Mouse (Mus musculus) CH12.LX (cell line): ENCODE data around the gene Nacc2. TPM values are rescaled to one million over a fixed set of nuclear protein-coding genes. Genes with fewer than 3 reads are reported as not detected.

Source experiments
- DNase-seq: peaks from one replicate; pipeline ENCODE4 v3.0.0-alpha.2; 2013; ENCODE audit errors: extremely low read depth
- H3K27ac ChIP-seq: 2 replicates; pipeline ENCODE4 v1.5.1; 2012; ENCODE audit warnings: low read depth, mild to moderate bottlenecking, control low read depth, moderate library complexity; ENCODE audit not compliant: insufficient read depth
- H3K27me3 ChIP-seq: replicated peaks from 2 replicates; pipeline ENCODE3; 2012; ENCODE audit warnings: inconsistent platforms
- H3K36me3 ChIP-seq, 2 experiments: replicated peaks in 1 of 2; 2 replicates each; pipeline versions ENCODE3 to v1.6.1; 2012; ENCODE audit warnings: inconsistent platforms in 1 of 2, low read length in 1 of 2, mild to moderate bottlenecking in 1 of 2, mixed read lengths in 1 of 2, moderate library complexity in 1 of 2; ENCODE audit not compliant: control insufficient read depth in 1 of 2, insufficient read depth in 1 of 2
- H3K4me1 ChIP-seq, 2 experiments: 2 replicates each; pipeline ENCODE4 v1.6.1; 2012; ENCODE audit warnings: inconsistent platforms in 1 of 2, moderate library complexity in 1 of 2; ENCODE audit not compliant: insufficient read depth in 2 of 2, control insufficient read depth in 1 of 2
- H3K4me2 ChIP-seq: 2 replicates; pipeline ENCODE4 v1.6.1; 2012; ENCODE audit warnings: low read depth, mild to moderate bottlenecking, control low read depth; ENCODE audit not compliant: poor library complexity, insufficient read depth, severe bottlenecking
- H3K4me3 ChIP-seq, 3 experiments: fragments of 150-350 bp in 1 of 3; sonication (generic) in 1 of 3; replicated peaks in 1 of 3; 2 replicates each; pipeline versions ENCODE3 to v1.5.1; 2011 to 2012; ENCODE audit warnings: low read depth in 2 of 3, low read length in 2 of 3, mild to moderate bottlenecking in 2 of 3, moderate library complexity in 2 of 3, control low read depth in 1 of 3, improper control_type of control experiment in 1 of 3, inconsistent platforms in 1 of 3, mixed read lengths in 1 of 3; ENCODE audit not compliant: poor library complexity in 1 of 3
- H3K79me2 ChIP-seq: replicated peaks from 2 replicates; pipeline ENCODE4 v1.6.1; 2012; ENCODE audit warnings: mild to moderate bottlenecking, moderate library complexity; ENCODE audit not compliant: control insufficient read depth, poor library complexity, insufficient read depth, severe bottlenecking; ENCODE audit errors: extremely low read depth
- H3K9ac ChIP-seq: 2 replicates; pipeline ENCODE4 v1.6.1; 2012; ENCODE audit warnings: low read depth, mild to moderate bottlenecking, control low read depth, moderate library complexity; ENCODE audit not compliant: insufficient read depth
- H3K9me3 ChIP-seq: replicated peaks from 2 replicates; pipeline ENCODE3; 2012; ENCODE audit warnings: low read length, inconsistent platforms, mixed read lengths
- BHLHE40 ChIP-seq: IDR thresholded peaks from 2 replicates; pipeline ENCODE4 v1.6.1; 2011; ENCODE audit warnings: mild to moderate bottlenecking, low read depth, low read length, improper control_type of control experiment
- CHD1 ChIP-seq: IDR thresholded peaks from 2 replicates; pipeline ENCODE4 v1.6.1; 2012; ENCODE audit warnings: low read depth, low read length, improper control_type of control experiment, inconsistent platforms
- CHD2 ChIP-seq: IDR thresholded peaks from 2 replicates; pipeline ENCODE4 v1.6.1; 2011; ENCODE audit warnings: low read length, improper control_type of control experiment
- CTCF ChIP-seq, 2 experiments: IDR thresholded peaks in 1 of 2; conservative IDR thresholded peaks in 1 of 2; 2 replicates each; pipeline ENCODE4 v1.5.1; 2011 to 2012; ENCODE audit warnings: low read depth in 2 of 2, low read length in 2 of 2, improper control_type of control experiment in 1 of 2, inconsistent platforms in 1 of 2, mild to moderate bottlenecking in 1 of 2, moderate library complexity in 1 of 2
- E2F4 ChIP-seq: IDR thresholded peaks from 2 replicates; pipeline ENCODE4 v1.6.1; 2011; ENCODE audit warnings: low read depth, low read length, improper control_type of control experiment; ENCODE audit not compliant: insufficient replicate concordance
- ELF1 ChIP-seq: IDR thresholded peaks from 2 replicates; pipeline ENCODE4 v1.6.1; 2014; ENCODE audit warnings: low read depth, mild to moderate bottlenecking, inconsistent platforms, low read length, improper control_type of control experiment
- GABPA ChIP-seq: IDR thresholded peaks from 2 replicates; pipeline ENCODE4 v1.6.1; 2012; ENCODE audit warnings: low read depth, low read length, improper control_type of control experiment, inconsistent platforms; ENCODE audit not compliant: insufficient replicate concordance
- HCFC1 ChIP-seq: IDR thresholded peaks from 2 replicates; pipeline ENCODE4 v1.6.1; 2012; ENCODE audit warnings: low read depth, mild to moderate bottlenecking, inconsistent platforms, low read length, improper control_type of control experiment
- JUN ChIP-seq: IDR thresholded peaks from 2 replicates; pipeline ENCODE4 v1.6.1; 2011; ENCODE audit warnings: low read depth, mild to moderate bottlenecking, low read length, improper control_type of control experiment, moderate library complexity; ENCODE audit not compliant: insufficient read depth
- JUND ChIP-seq: conservative IDR thresholded peaks from 2 replicates; pipeline ENCODE4 v1.6.1; 2011; ENCODE audit warnings: low read depth, low read length, improper control_type of control experiment
- KAT2A ChIP-seq: IDR thresholded peaks from 2 replicates; pipeline ENCODE4 v1.6.1; 2012; ENCODE audit warnings: low read length, improper control_type of control experiment, inconsistent platforms; ENCODE audit not compliant: insufficient replicate concordance
- MAX ChIP-seq: IDR thresholded peaks from 2 replicates; pipeline ENCODE4 v1.6.1; 2011; ENCODE audit warnings: low read length, improper control_type of control experiment
- MXI1 ChIP-seq: IDR thresholded peaks from 2 replicates; pipeline ENCODE4 v1.6.1; 2011; ENCODE audit warnings: mild to moderate bottlenecking, low read depth, low read length, improper control_type of control experiment
- NELFE ChIP-seq: IDR thresholded peaks from 2 replicates; pipeline ENCODE4 v1.6.1; 2011; ENCODE audit warnings: low read depth, low read length, improper control_type of control experiment
- NRF1 ChIP-seq: IDR thresholded peaks from 2 replicates; pipeline ENCODE4 v1.6.1; 2014; ENCODE audit warnings: low read depth, mild to moderate bottlenecking, inconsistent platforms, low read length, improper control_type of control experiment, moderate library complexity
- PAX5 ChIP-seq: IDR thresholded peaks from 2 replicates; pipeline ENCODE4 v1.6.1; 2012; ENCODE audit warnings: low read length, inconsistent platforms, mixed read lengths
- RAD21 ChIP-seq: IDR thresholded peaks from 2 replicates; pipeline ENCODE4 v1.6.1; 2011; ENCODE audit warnings: low read depth, mild to moderate bottlenecking, low read length, improper control_type of control experiment, moderate library complexity
- SIN3A ChIP-seq: IDR thresholded peaks from 2 replicates; pipeline ENCODE4 v1.6.1; 2012; ENCODE audit warnings: low read length, improper control_type of control experiment, inconsistent platforms
- SMC3 ChIP-seq: IDR thresholded peaks from 2 replicates; pipeline ENCODE4 v1.6.1; 2011; ENCODE audit warnings: low read depth, low read length, improper control_type of control experiment
- TBP ChIP-seq: conservative IDR thresholded peaks from 2 replicates; pipeline ENCODE4 v1.6.1; 2011; ENCODE audit warnings: low read depth, low read length, improper control_type of control experiment
- TCF12 ChIP-seq: IDR thresholded peaks from 2 replicates; pipeline ENCODE4 v1.6.1; 2014; ENCODE audit warnings: low read depth, mild to moderate bottlenecking, inconsistent platforms, low read length, improper control_type of control experiment
- UBTF ChIP-seq: IDR thresholded peaks from 2 replicates; pipeline ENCODE4 v1.6.1; 2012; ENCODE audit warnings: low read depth, mild to moderate bottlenecking, inconsistent platforms, low read length, improper control_type of control experiment, moderate library complexity
- USF2 ChIP-seq: conservative IDR thresholded peaks from 2 replicates; pipeline ENCODE4 v1.6.1; 2011; ENCODE audit warnings: low read depth, low read length, improper control_type of control experiment
- ZC3H11A ChIP-seq: IDR thresholded peaks from 2 replicates; pipeline ENCODE4 v1.6.1; 2012; ENCODE audit warnings: low read depth, mild to moderate bottlenecking, inconsistent platforms, low read length, improper control_type of control experiment
- ZKSCAN1 ChIP-seq: IDR thresholded peaks from 2 replicates; pipeline ENCODE4 v1.6.1; 2012; ENCODE audit warnings: low read depth, inconsistent platforms, low read length, improper control_type of control experiment, borderline replicate concordance
- ZMIZ1 ChIP-seq: IDR thresholded peaks from 2 replicates; pipeline ENCODE4 v1.6.1; 2012; ENCODE audit warnings: low read depth, mild to moderate bottlenecking, inconsistent platforms, low read length, improper control_type of control experiment
- ZNF384 ChIP-seq: IDR thresholded peaks from 2 replicates; pipeline ENCODE4 v1.6.1; 2012; ENCODE audit warnings: low read depth, low read length, improper control_type of control experiment, inconsistent platforms
- dilution Hi-C: fragments of 300-500 bp; cut with MboI; formaldehyde crosslinking; loops from 2 replicates; pipeline ENCODE4 v1.14.3; 2020; ENCODE audit warnings: low sequenced_read_pairs; ENCODE audit not compliant: extremely low pct_unique_long_range_greater_than_20kb, extremely low pct_ligation_motif_present
- in situ Hi-C: fragments of 300-500 bp; cut with MboI; formaldehyde crosslinking; loops from 3 replicates; pipeline ENCODE4 v1.14.3; 2019; ENCODE audit warnings: low sequenced_read_pairs, low pct_ligation_motif_present, low pct_unique_long_range_greater_than_20kb, mixed read lengths
- polyA plus RNA-seq: library from polyadenylated mRNA; unstranded; fragments of >175 nt; gene quantifications from 2 replicates; pipeline ENCODE4 v1.2.1, GENCODE M21; 2012; ENCODE audit warnings: low read depth; ENCODE audit not compliant: insufficient read length
- total RNA-seq, 2 experiments: library from RNA; depleted of rRNA; stranded (reverse); fragments of 300-350 nt in 1 of 2; fragments of >200 nt in 1 of 2; gene quantifications; 2 replicates each; pipeline ENCODE4 v1.2.3; 2012 to 2014

Nacc2 gene
- total and polyA plus RNA-seq, 3 experiments = 0.59 to 2.3 (median 1.1) TPM

GRCm38 (mm10) chr2:26013674-26014073, 109.3 kb downstream of the Nacc2 start:
- in situ Hi-C loops (no loop called here), dilution Hi-C loops (no loop called here)
- no peak for DNase-seq
- H3K4me3 ChIP-seq = no peak overlapping the region
- H3K79me2 ChIP-seq = peaks cover 6% of the 10 kb centered on the region
- H3K27me3 ChIP-seq = no peaks in the 10 kb centered on the region
- peaks cover 0 to 19% of the 10 kb centered on the region in 2 experiments; a peak in 3 of 4 replicates for H3K4me1 ChIP-seq
- TF ChIP-seq JUN = no peak
- TF ChIP-seq ZC3H11A = no peak
- TF ChIP-seq E2F4 = no peak
- no peak for TF ChIP-seq TCF12
- no peak for TF ChIP-seq UBTF
- TF ChIP-seq JUND = no peak
- no peak for TF ChIP-seq PAX5
- no peak for TF ChIP-seq USF2
- TF ChIP-seq SIN3A = no peak
- no peak for TF ChIP-seq RAD21
- no peak for TF ChIP-seq NRF1
- TF ChIP-seq TBP = no peak
- TF ChIP-seq HCFC1 = no peak
- no peak for TF ChIP-seq BHLHE40
- H3K36me3 ChIP-seq = peaks cover 63 to 88% of the 10 kb centered on the region in 2 experiments
- no peak overlapping the region for H3K9ac ChIP-seq
- H3K4me2 ChIP-seq = no peak overlapping the region
- H3K27ac ChIP-seq = no peak overlapping the region
- no peaks in the 10 kb centered on the region for H3K9me3 ChIP-seq

DNA sequence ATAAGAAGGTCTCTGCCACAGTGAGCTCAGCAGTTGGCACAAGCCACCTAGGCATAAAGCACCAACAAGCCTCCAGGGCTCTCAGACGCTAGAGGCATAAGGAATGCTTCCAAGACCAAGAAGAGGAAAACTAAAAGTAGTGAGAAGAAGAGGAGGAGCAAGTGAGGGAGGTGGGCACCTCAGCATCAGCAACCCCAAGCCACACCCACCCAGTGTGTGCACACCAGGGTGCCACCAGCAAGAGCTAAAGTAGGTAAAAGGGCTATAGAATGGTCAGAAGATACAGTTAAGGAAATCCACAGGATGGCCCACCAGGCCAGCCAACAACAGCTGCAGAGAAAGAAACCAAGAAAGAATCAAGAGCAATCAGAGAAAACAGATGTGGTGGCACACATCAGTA, 111.6 kb downstream of the Nacc2 start:
- H3K4me3 ChIP-seq = no peak overlapping the region

More for the DNA sequence above, 111.6 kb downstream of the Nacc2 start:
- no peak for DNase-seq
- TF ChIP-seq CHD2 = no peak
- no peak for TF ChIP-seq CTCF (conservative IDR thresholded peaks at IDR 0.05 in 1 of 2, IDR thresholded peaks at IDR 0.05 in 1 of 2; ENCODE audit: low read depth in 2 of 2, low read length in 2 of 2)
- TF ChIP-seq MXI1 = no peak
- no peak for TF ChIP-seq BHLHE40
- no peak for TF ChIP-seq RAD21
- TF ChIP-seq SMC3 = no peak
- no peak for TF ChIP-seq ZKSCAN1
- no peak for TF ChIP-seq USF2
- TF ChIP-seq SIN3A = no peak
- no peak for TF ChIP-seq ZMIZ1
- no peak for TF ChIP-seq ZNF384
- TF ChIP-seq KAT2A = no peak
- TF ChIP-seq GABPA = no peak
- no peak for TF ChIP-seq NELFE
- TF ChIP-seq CHD1 = no peak
- TF ChIP-seq MAX = no peak
- no peak for TF ChIP-seq ELF1
- no peak for TF ChIP-seq UBTF
- TF ChIP-seq, all 38 proteins: peak for 0
- Histone ChIP-seq H3K79me2 (no peaks in the 10 kb centered on the region), H3K9me3 (no peaks in the 10 kb centered on the region), H3K4me2 (no peak overlapping the region), H3K27ac (no peak overlapping the region), H3K27me3 (no peaks in the 10 kb centered on the region), H3K9ac (no peak overlapping the region), H3K4me1 (0 out of 4 replicates have a peak, but pooled peaks cover 0 to 2% of the 10 kb centered on the region in 2 experiments), H3K36me3 (peaks cover 81 to 95% of the 10 kb centered on the region in 2 experiments)
- dilution Hi-C loops (no loop called here), in situ Hi-C loops (no loop called here)
